Mouse (Mus musculus): ENCODE data around the gene Snrnp27. TPM values are rescaled to one million over a fixed set of nuclear protein-coding genes. Genes with fewer than 3 reads are reported as not detected.

Gene Snrnp27
- polyA plus RNA-seq, 1 experiment from 2014 or later = 71.2 TPM

GRCm38 (mm10) chr6:86689671-86690070, 5.3 kb upstream of the Snrnp27 start:
- Histone ChIP-seq H3K27ac (no peak overlapping the region), H3K36me3 (peaks cover 5% of the 10 kb centered on the region), H3K4me2 (no peak overlapping the region), H3K27me3 (no peaks in the 10 kb centered on the region), H3K4me1 (replicated peaks) (peaks cover 20% of the 10 kb centered on the region), H3K4me3 (replicated peaks) (no peak overlapping the region), H3K9me3 (replicated peaks) (no peaks in the 10 kb centered on the region), H3K9ac (no peak overlapping the region)
- DNase-seq (no peak), ATAC-seq (ENCODE audit: low read depth) (peak; percentile 82)
- WGBS (ENCODE audit: insufficient replicate concordance) = 49% methylated on average over 3 of the region's 3 CpGs

DNA sequence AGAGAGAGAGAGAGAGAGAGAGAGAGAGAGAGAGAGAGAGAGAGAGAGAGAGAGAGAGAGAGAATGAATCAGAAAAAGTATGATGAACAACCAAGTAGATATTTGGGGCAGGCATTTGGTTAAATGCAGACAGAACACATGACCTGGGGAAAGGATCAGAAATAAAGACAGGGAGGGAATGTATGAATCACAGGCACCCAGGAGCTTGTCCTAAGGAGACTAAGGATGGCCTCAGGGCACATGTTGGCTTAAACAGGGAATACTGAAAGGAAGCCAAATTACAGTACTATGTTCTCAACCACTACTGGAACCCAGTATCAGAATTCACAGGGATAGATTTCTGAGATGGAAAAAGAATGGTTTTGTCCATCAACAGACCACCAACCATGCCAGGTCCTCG, 2.6 kb upstream of the Snrnp27 start:
- DNase-seq (no peak), ATAC-seq (ENCODE audit: low read depth) (no peak)
- H3K4me2 ChIP-seq = no peak overlapping the region
- peaks cover 36% of the 10 kb centered on the region for H3K4me1 ChIP-seq (replicated peaks)
- H3K27me3 ChIP-seq = no peaks in the 10 kb centered on the region
- peaks cover 15% of the 10 kb centered on the region for H3K36me3 ChIP-seq
- no peak overlapping the region for H3K27ac ChIP-seq
- WGBS (ENCODE audit: insufficient replicate concordance) = 55% methylated on average over 1 of the region's 1 CpGs
- no peak overlapping the region for H3K4me3 ChIP-seq (replicated peaks)
- no peaks in the 10 kb centered on the region for H3K9me3 ChIP-seq (replicated peaks)
- no peak overlapping the region for H3K9ac ChIP-seq

DNA sequence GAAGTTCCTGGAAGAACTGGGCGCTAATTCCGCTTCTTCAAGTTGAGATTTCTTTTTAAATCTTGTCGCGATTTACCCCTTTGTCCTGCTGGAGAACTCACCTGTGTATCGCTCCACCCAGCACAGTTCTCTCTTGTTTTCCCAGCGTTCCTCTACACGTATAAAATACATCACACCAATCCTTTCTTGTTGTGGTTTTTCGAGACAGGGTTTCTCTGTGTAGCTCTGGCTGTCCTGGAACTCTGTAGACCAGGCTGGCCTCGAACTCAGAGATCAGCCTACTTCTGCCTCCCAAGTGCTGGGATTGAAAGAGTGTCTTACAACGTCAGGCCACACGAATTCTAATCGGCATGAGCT, 311 bp upstream of the Snrnp27 start:
- Histone ChIP-seq H3K36me3 (peaks cover 31% of the 10 kb centered on the region), H3K9me3 (replicated peaks) (no peaks in the 10 kb centered on the region), H3K9ac (peak overlapping the region; percentile 89), H3K4me2 (peak overlapping the region; percentile 89), H3K27me3 (no peaks in the 10 kb centered on the region), H3K27ac (peak overlapping the region; percentile 44; the same call in 1 of the 2 replicates), H3K4me3 (replicated peaks) (peak overlapping the region; percentile 84), H3K4me1 (replicated peaks) (peaks cover 29% of the 10 kb centered on the region)
- DNase-seq (no peak), ATAC-seq (ENCODE audit: low read depth) (0 out of 2 replicates have a peak, but pooled peaks have one; percentile 6)
- WGBS (ENCODE audit: insufficient replicate concordance) = 36% methylated on average over 12 of the region's 12 CpGs

GRCm38 (mm10) chr6:86681289-86681688, 3.0 kb downstream of the Snrnp27 start:
- H3K9ac ChIP-seq = no peak overlapping the region
- no peaks in the 10 kb centered on the region for H3K9me3 ChIP-seq (replicated peaks)
- 75% methylated on average over 3 of the region's 3 CpGs for WGBS (ENCODE audit: insufficient replicate concordance)
- no peak for ATAC-seq (ENCODE audit: low read depth)
- no peaks in the 10 kb centered on the region for H3K27me3 ChIP-seq
- DNase-seq = no peak
- H3K4me1 ChIP-seq (replicated peaks) = peaks cover 20% of the 10 kb centered on the region
- peaks cover 61% of the 10 kb centered on the region for H3K36me3 ChIP-seq
- H3K27ac ChIP-seq = no peak overlapping the region
- H3K4me3 ChIP-seq (replicated peaks) = no peak overlapping the region
- H3K4me2 ChIP-seq = no peak overlapping the region

DNA sequence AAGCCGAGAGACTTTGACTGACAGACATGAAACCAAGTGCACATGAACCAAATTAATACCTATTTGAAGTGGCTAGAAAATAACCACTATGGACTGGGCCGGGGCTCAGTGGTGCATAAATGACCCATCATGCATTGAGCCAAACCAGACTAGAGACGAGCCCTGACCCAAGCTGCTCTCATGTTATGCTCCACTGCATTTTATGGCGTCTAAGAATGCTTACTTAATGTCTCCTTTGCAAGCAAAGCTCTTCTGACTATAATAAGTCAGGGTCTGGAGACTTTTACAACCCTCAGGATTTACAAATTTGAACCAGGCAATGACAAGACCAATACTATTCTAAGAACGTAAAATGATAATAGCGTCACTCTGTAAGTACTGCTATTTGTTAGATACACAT, 6.0 kb downstream of the Snrnp27 start:
- DNase-seq (no peak), ATAC-seq (ENCODE audit: low read depth) (no peak)
- Histone ChIP-seq H3K27ac (no peak overlapping the region), H3K9me3 (replicated peaks) (no peaks in the 10 kb centered on the region), H3K4me1 (replicated peaks) (peaks cover 8% of the 10 kb centered on the region), H3K9ac (no peak overlapping the region), H3K4me2 (no peak overlapping the region), H3K36me3 (peaks cover 81% of the 10 kb centered on the region), H3K27me3 (no peaks in the 10 kb centered on the region), H3K4me3 (replicated peaks) (no peak overlapping the region)
- WGBS (ENCODE audit: insufficient replicate concordance) = 86% methylated on average over 6 of the region's 6 CpGs

- H3K4me3 ChIP-seq (replicated peaks) = no peak overlapping the region
- no peak overlapping the region for H3K9ac ChIP-seq
- H3K36me3 ChIP-seq = peaks cover 45% of the 10 kb centered on the region
- 0 out of 2 replicates have a peak overlapping the region, but pooled peaks have one; percentile 9 for H3K27ac ChIP-seq
- ATAC-seq (ENCODE audit: low read depth) (no peak), DNase-seq (peak; percentile 54)
- no peaks in the 10 kb centered on the region for H3K27me3 ChIP-seq
- WGBS (ENCODE audit: insufficient replicate concordance) = 8% methylated on average over 2 of the region's 2 CpGs
- no peak overlapping the region for H3K4me2 ChIP-seq
- no peaks in the 10 kb centered on the region for H3K9me3 ChIP-seq (replicated peaks)
- peaks cover 36% of the 10 kb centered on the region for H3K4me1 ChIP-seq (replicated peaks)
Measured at GRCm38 (mm10) chr6:86670873-86671272, 13.4 kb downstream of the Snrnp27 start.

- Histone ChIP-seq H3K9ac (peak overlapping the region; percentile 78), H3K9me3 (replicated peaks) (no peaks in the 10 kb centered on the region), H3K27me3 (no peaks in the 10 kb centered on the region), H3K27ac (peak overlapping the region; percentile 88), H3K4me2 (peak overlapping the region; percentile 79), H3K4me1 (replicated peaks) (peaks cover 51% of the 10 kb centered on the region), H3K36me3 (peaks cover 53% of the 10 kb centered on the region), H3K4me3 (replicated peaks) (peak overlapping the region; percentile 93)
- 1% methylated on average over 37 of the region's 37 CpGs for WGBS (ENCODE audit: insufficient replicate concordance)
- ATAC-seq (ENCODE audit: low read depth) = peak; percentile 99
- peak; percentile 100 for DNase-seq
Measured at GRCm38 (mm10) chr6:86669240-86669727, 15.0 kb downstream of the Snrnp27 start.

GRCm38 (mm10) chr6:86668580-86669239, 15.6 kb downstream of the Snrnp27 start, which contains the start of gene Mxd1:
TSS of gene Mxd1 (minus strand) at chr6:86669161.
- peak within 1 kb of the TSS; percentile 93 for H3K4me3 ChIP-seq (replicated peaks)
- no peaks in the 10 kb centered on the region for H3K27me3 ChIP-seq
- WGBS (ENCODE audit: insufficient replicate concordance) = under 1% methylated on average over 69 of the region's 76 CpGs
- peak within 1 kb of the TSS; percentile 91 for H3K27ac ChIP-seq
- peak within 1 kb of the TSS; percentile 96 for H3K9ac ChIP-seq
- DNase-seq (peak; percentile 22), ATAC-seq (ENCODE audit: low read depth) (0 out of 2 replicates have a peak, but pooled peaks have one; percentile 1)
- peak within 1 kb of the TSS; percentile 79 for H3K4me2 ChIP-seq
- H3K36me3 ChIP-seq = peaks cover 54% of the 10 kb centered on the region
- H3K4me1 ChIP-seq (replicated peaks) = peaks cover 56% of the 10 kb centered on the region
- no peaks in the 10 kb centered on the region for H3K9me3 ChIP-seq (replicated peaks)

DNA sequence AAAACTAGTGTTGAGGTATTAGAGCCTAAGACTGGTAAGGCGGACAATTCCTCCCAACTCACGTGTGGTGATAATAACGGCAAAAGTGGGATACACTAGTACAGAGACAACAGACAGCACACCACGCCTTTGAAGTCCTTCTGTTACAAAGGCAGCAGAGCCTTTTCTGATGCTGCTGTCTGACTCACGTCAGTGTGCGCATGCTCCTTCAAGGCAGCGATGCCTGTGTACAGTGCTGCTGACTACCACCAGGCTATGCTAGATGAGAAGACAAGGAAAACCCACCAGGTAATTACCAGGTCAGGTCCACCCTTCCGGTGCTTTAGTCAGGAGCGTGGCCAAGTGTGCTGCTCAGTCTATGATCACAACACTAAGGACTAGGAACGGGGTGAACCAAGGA, 17.3 kb downstream of the Snrnp27 start:
- Histone ChIP-seq H3K9me3 (replicated peaks) (no peaks in the 10 kb centered on the region), H3K4me2 (peak overlapping the region; percentile 79), H3K36me3 (peaks cover 60% of the 10 kb centered on the region), H3K9ac (peak overlapping the region; percentile 96), H3K27me3 (no peaks in the 10 kb centered on the region), H3K4me3 (replicated peaks) (peak overlapping the region; percentile 93), H3K27ac (peak overlapping the region; percentile 81), H3K4me1 (replicated peaks) (peaks cover 58% of the 10 kb centered on the region)
- DNase-seq (no peak), ATAC-seq (ENCODE audit: low read depth) (no peak)
- WGBS (ENCODE audit: insufficient replicate concordance) = 89% methylated on average over 10 of the region's 10 CpGs

DNA sequence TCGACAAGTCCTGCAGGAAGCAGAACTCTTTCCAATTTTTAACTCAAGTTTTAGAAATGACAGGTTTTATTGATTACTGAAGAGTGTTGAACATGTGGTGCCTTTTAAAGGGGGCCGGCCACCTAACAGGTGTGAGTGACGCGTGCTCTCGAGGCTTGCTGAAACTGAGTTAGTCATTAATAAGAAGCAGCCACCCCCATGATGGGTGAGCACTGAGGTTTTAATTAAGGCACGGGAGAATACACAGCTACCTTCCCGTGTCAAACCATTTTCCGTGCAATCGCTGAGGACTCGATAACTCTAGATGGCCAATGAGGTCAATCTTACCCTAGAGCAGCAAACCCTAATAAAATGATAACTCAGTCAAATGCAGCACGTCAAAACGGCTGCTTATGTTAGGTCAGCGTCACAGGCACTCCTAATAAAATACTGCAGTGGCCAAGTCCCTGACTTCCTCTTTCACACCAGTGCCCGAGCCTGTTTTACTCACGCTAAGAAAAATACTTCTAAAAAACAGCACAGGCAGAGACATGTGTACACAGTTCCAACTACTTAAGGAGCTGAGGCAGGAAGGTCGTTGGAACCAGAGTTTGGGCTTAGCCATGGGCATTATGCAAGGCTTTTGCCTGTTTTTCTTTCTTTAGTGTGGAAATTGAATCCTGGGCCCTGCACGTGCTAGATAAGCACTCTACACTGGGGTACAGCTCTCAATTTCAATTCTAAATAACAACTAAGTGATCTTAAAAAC, 18.6 kb downstream of the Snrnp27 start:
- 54% methylated on average over 17 of the region's 17 CpGs for WGBS (ENCODE audit: insufficient replicate concordance)
- ATAC-seq (ENCODE audit: low read depth) (no peak), DNase-seq (no peak)
- Histone ChIP-seq H3K4me2 (peak overlapping the region; percentile 79), H3K9me3 (replicated peaks) (no peaks in the 10 kb centered on the region), H3K4me3 (replicated peaks) (peak overlapping the region; percentile 93), H3K9ac (peak overlapping the region; percentile 96), H3K4me1 (replicated peaks) (peaks cover 71% of the 10 kb centered on the region), H3K36me3 (peaks cover 70% of the 10 kb centered on the region), H3K27ac (peak overlapping the region; percentile 81), H3K27me3 (no peaks in the 10 kb centered on the region)

- Histone ChIP-seq H3K4me1 (replicated peaks) (peaks cover 75% of the 10 kb centered on the region), H3K36me3 (peaks cover 72% of the 10 kb centered on the region), H3K27ac (peak overlapping the region; percentile 51; the same call in 1 of the 2 replicates), H3K9ac (peak overlapping the region; percentile 34; the same call in 1 of the 2 replicates), H3K27me3 (no peaks in the 10 kb centered on the region), H3K4me2 (peak overlapping the region; percentile 79), H3K4me3 (replicated peaks) (peak overlapping the region; percentile 93; the same call in 1 of the 2 replicates), H3K9me3 (replicated peaks) (no peaks in the 10 kb centered on the region)
- DNase-seq (no peak), ATAC-seq (ENCODE audit: low read depth) (no peak)
- WGBS (ENCODE audit: insufficient replicate concordance) = 79% methylated on average over 5 of the region's 5 CpGs
Measured at GRCm38 (mm10) chr6:86665076-86665475, 19.2 kb downstream of the Snrnp27 start.
